Mouse (Mus musculus) layer of hippocampus, adult 9-10 months (tissue): Measurements from ENCODE around the gene Epha10.

Source experiments
- DNase-seq: peaks from one replicate; pipeline ENCODE4 v3.0.0; 2022; ENCODE audit warnings: low spot score

Epha10 gene

GRCm38 (mm10) chr4:124880599-124880998, at the start of gene Epha10:
TSS of gene Epha10 (plus strand) at chr4:124880899.
- no peak for DNase-seq

DNA sequence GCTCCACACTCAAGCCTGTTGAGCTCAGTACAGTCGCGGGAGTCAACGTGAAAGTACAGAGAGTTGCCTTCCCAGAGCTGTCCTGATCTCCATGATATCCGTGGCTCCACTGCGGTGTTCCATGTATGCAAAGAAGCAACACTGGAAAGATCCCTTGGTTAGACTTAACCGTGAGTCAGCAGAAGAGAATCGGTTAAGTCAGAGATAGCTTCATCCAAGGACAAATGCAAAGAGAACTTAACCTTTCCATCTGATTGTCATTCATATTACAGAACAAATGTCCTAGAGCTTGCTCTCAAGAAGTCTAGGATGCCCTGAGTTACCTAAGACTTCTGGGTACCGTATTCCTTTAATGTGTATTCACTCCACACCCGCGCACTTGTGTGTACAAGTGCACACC, 47.9 kb upstream of the Epha10 start:
- DNase-seq: no peak

DNA sequence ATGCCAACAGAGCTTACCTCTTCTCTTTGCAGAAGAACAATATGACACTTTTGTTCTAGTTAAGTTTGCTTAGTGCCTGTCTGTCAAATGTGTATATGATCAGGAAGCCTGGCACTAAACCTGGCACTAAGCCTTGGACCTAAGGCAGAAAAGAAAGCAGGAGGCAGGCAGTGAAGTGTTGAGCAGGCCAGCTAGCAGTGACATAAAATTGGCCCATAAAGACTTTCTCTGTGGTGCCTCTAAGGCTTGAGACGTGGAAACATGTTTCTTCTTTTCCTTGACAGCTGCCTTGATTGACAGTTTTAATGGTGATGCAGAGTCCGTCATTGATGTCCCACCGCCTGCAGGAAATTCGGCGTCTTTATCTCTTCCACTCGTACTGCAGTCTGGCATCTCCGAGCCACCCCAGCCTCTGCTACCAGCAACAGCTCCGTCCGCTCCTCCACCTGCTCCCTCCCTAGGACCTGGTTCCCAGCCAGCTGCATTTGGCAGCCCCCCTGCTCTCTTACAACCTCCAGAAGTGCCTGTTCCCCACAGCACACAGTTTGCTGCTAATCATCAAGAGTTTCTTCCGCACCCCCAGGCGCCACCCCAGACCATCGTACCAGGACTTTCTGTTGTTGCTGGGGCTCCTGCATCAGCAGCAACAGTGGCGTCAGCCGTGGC, 42.5 kb upstream of the Epha10 start:
- no peak for DNase-seq

DNA sequence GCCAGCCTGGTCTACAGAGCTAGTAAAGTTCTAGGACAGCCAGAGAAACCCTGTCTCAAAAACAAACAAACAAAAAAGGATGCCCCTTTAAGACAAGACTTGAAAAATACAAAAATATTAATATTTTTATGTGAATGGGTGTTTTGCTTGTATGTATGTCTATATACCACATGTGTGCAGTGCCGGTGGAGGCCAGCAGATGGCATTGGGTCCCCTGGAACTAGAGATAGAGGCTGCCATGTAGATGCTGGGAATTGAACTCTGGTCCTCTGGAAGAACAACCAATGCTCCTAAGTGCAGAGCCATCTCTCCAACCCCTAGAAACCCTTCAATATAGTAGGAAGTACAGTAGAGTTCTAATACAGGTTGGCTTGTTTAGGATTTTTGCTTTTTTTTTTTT, 39.7 kb upstream of the Epha10 start:
- DNase-seq: no peak

- DNase-seq: no peak
Measured at GRCm38 (mm10) chr4:124843493-124843892, 37.2 kb upstream of the Epha10 start.

- DNase-seq: peak; percentile 94
Measured at GRCm38 (mm10) chr4:124847573-124847972, 33.1 kb upstream of the Epha10 start.

DNA sequence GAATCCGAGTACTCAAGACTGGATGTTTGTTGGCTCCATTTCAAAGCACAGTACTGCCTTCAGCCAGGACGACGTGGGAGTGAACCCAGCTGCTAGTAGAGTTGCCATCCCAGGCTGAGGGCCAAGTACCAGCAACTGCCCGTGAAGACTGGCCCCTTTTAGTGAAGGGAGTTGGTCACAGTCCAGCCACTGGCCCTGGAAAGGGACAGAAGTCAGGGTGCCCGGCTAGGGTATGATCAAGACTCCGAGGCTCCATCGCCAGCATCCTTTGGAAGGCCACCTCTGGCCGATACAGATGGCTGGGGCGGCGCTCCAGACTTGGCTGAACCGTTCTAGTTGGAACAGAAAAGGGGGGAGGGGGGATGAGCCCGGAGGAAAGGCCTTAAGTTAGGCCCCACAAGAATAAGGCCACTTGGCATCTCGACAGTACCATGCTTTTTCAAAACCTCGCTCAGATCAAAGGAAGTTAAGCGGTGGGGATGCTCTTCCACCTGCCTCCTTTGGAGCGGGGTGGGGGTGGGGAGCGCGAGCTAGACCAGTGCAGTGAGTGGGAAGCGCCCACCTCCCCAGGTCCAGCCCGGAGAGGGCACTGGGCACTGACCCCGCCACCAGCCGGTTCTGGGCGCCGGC, 31.0 kb upstream of the Epha10 start:
- no peak for DNase-seq

DNA sequence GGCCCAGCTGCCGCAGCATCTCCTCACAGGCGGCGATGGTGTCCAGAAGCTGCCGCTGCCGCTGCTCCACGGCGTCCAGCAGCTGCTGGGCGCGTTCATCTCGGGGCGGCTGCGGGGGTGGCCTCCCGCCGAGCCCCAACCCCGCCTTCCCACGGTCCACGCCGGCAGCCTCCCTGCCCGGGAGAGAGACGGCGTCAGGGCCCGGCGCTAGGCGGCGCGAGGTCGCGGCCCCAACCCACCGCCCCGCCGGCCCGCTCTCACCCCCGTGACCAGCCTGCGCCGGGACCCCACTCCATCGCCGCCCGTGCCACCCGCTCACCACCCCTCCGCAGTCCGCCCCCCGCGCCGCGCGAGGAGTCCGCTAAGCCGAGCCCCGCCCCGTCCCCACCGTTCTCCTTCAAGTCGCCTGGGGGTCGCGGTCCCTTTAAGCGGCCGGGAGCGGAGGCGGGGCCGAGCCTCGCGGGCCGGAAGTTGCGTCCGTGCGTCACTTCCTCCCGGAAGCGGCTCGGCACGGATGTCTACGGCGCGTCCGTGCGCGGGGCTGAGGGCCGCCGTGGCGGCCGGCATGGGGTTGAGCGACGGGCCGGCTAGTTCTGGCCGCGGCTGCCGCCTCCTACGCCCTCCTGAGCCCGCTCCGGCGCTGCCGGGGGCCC, 30.3 kb upstream of the Epha10 start, which contains the start of gene Yrdc:
Yrdc (plus strand) TSS at position 419 of the 653 bp plus-strand sequence.
- peak; percentile 78 for DNase-seq

- no peak for DNase-seq
Measured at GRCm38 (mm10) chr4:124850933-124851658, 29.6 kb upstream of the Epha10 start, which contains the start of gene 1110065P20Rik. TSS of gene 1110065P20Rik (minus strand) at chr4:124851196.

DNA sequence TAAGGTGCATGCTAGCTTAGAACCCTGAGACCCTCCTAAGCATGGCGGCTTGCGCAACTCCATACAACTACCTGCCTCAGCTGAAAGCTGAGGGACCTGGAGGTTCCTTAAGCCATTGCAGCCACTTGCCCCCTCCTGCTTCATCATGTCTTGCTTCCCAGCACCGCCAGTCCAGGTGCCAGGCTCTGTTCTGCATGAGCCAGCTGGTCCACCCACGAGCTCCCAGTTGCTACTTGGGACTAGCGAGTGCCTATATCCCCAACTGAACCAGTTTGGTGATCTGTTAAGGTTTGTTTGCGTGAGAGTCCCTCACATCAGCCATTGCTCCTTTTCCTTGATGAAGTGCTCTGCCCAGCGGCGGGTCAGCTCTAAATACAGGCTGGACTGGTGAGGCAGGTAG, 24.4 kb upstream of the Epha10 start:
- no peak for DNase-seq

GRCm38 (mm10) chr4:124858370-124858769, 22.3 kb upstream of the Epha10 start:
- DNase-seq: no peak

DNA sequence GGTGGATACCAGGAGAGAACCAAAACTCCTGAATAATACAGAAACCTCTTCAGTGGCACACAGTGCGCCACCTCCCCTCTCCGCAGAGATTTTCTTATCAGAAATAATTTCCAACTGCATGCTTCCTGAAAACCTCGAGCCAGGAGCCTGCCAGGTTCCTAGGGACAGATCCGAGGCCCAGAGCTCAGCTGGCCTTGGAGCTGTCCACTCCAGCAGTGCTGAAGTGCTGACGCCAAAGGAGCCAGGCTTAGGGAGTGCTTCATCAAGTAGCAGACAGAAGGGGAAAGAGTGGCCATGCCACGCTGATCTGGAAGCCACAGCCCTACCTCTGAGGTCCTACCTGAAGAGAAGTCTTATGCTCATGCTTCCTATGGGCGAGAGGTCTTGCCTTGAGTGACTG, 20.3 kb upstream of the Epha10 start:
- DNase-seq: no peak

DNA sequence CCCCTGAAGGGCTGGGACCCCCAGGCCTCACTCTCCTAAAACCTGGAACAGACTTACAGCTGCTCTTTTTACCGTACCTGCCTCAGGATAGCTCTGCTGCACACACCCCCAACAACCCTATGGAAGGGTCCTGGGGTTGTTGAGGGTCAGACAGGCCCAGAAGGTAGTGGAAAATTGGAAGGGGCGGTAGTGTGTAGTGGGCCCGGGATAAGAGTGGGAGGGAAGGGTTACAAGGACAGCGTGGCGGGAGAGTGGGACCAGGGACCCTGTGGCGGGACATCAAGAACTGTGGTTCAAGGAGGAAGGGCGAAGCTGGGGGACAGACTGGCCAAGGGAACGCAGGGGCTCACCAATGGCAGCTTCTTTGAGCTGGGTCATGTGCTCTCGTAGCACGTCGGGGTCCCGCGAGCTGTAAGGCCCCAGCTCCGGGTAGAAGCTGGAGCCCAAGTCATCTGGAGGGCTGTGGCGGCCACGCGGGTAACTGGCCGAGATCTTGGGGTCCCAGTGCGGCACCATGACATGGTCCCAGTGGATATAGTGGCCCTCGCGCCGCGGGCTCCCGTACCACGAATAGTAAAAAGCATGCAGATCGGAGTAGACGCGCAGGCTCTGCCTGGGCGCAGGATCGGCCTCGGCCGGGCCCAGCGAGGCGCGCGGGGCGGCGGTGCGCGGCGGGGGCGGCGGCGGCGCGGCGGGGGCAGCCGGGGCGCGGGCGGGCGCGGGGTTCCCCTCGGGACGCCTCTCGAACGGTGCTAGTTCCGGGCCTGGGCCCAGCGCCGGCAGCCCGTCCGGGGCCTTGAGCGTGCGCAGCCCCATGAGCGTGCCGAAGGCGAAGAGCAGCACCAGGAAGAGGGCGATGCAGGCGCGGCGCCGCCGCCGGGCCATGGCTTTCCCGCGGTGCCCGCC, 19.2 kb upstream of the Epha10 start, which contains the start of gene Maneal:
Maneal (minus strand) TSS at position 889 of the 906 bp plus-strand sequence.
- no peak for DNase-seq

DNA sequence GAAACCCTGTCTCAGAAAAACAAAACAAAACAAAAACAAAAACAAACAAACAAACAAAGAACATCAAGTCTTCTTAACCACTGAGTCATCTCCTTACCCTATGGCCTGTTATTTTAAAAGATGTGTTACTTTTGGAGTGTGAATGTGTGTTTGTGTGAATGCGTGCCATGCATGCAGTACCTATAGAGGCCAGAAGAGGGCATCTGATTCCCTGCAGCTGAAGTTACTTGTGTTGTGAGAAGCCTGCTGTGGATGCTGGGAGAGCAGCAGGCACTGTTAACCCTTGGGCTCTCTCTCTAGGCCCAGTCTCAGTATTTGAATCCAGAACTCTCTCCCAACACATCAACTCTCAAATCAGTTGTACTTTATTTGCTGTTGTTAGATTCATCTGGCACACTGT, 8.0 kb upstream of the Epha10 start:
- DNase-seq: no peak

- DNase-seq: no peak
Measured at GRCm38 (mm10) chr4:124881341-124881908, 726 bp downstream of the Epha10 start.

DNA sequence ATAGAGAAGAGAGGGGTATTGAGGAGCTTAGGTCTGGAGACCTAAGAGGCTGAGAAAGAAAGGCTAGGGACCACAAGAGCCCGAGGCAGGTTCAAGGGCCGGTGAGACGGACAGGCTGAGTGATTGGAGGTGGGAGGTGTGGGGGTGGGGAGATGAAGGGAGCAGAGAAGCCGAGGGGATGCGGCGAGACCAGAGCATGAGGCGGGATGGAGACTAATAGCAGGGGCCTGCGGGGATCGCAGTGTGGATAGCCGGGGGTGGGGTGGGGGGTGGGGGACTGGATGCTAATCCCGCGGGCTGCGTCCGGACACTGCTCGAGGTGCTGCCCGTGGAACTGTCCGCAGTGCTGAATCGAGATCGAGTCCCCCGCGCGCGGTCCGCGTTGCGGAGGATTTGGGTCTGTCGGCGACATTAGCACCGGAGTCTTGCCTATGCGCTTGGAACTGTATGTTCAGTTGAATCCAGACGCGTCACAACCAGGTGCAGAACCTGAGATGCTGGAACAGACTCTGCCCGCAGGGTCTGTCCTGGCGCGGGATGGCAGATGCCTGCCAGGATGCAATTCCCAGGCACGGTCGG, 1.5 kb downstream of the Epha10 start:
- DNase-seq: no peak

DNA sequence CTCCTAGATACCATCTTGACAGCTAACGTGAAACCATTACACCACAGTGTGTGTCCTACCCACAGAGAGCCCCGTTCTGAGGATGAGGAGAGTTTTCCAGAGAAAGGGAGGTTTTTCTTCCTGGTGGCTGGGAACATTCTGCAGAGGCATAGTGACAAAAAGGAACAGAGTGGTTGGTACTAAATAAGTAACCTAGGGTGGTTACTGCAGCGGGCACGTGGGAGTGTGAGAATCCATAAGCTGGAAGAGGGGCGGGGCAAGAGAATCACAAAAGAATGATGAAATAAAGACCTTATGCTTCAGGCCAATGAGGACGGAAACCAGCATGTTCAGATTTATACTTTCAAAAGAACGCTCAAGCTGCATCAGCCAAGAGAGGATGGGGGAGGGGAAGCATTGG, 8.0 kb downstream of the Epha10 start:
- no peak for DNase-seq

DNA sequence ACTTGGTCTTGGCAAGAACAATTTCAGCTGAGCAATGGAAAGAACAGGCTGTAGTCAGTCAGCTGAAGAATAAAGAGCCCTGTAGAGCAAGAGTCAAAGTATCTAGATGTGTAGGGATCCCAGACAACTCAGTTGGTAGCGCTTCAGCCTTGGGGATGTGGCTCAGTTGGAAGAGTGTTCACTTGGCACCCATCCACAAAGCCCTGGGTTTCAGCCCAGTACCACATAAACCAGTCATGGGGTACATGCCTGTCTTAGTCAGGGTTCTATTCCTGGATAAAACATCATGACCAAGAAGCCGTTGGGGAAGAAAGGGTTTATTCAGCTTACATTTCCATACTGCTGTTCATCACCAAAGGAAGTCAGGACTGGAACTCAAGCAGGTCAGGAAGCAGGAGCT, 9.2 kb downstream of the Epha10 start:
- no peak for DNase-seq

GRCm38 (mm10) chr4:124890831-124891230, 10.1 kb downstream of the Epha10 start:
- no peak for DNase-seq

DNA sequence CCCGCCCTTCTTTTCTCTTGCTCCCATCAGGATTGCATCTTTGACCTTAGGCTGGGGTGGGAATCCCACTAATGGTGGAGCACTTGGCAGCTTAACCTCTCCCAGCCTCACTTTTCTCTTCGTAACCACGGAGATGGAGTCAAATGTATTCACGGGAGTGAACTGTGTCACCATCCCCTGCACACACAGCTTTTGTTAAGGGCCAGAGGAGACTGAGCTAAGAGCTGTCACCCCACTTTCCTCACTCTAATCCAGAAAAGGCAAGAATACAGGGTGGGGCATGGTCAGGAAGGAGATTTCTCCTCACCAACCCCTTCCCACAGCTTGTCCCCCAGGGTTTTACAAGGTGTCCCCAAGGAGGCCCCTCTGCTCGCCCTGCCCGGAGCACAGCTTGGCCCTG, 13.1 kb downstream of the Epha10 start:
- no peak for DNase-seq
